Mouse (Mus musculus) embryonic facial prominence, embryonic 13.5 days (tissue): Measurements from ENCODE around the gene Mmaa. TPM values are rescaled to one million over a fixed set of nuclear protein-coding genes. Genes with fewer than 3 reads are reported as not detected.

ENCODE experiments used
- ATAC-seq: fragments of 200-750 bp; cut with Nextera tagmentation; 2 replicates; pipeline ENCODE4 v1.8.0; 2017; ENCODE audit warnings: low read depth; ENCODE audit not compliant: insufficient number of reproducible peaks, insufficient read depth, low FRiP score, low TSS enrichment
- H3K27ac ChIP-seq: fragments of 300-500 bp; sonication (generic); 2 replicates; pipeline ENCODE4 v1.5.1; 2015; ENCODE audit warnings: moderate library complexity, mild to moderate bottlenecking, inconsistent platforms
- H3K27me3 ChIP-seq: fragments of 300-500 bp; sonication (generic); 2 replicates; pipeline ENCODE4 v1.6.1; 2015; ENCODE audit warnings: mild to moderate bottlenecking, inconsistent platforms
- H3K36me3 ChIP-seq: fragments of 300-500 bp; sonication (generic); 2 replicates; pipeline ENCODE4 v1.6.1; 2015; ENCODE audit warnings: mild to moderate bottlenecking, inconsistent platforms
- H3K4me1 ChIP-seq: fragments of 300-500 bp; sonication (generic); 2 replicates; pipeline ENCODE4 v1.6.1; 2015; ENCODE audit warnings: inconsistent platforms
- H3K4me2 ChIP-seq: fragments of 300-500 bp; sonication (generic); 2 replicates; pipeline ENCODE4 v1.6.1; 2015; ENCODE audit warnings: moderate library complexity, mild to moderate bottlenecking, inconsistent platforms
- H3K4me3 ChIP-seq: fragments of 300-500 bp; sonication (generic); 2 replicates; pipeline ENCODE4 v1.5.1; 2015; ENCODE audit warnings: mild to moderate bottlenecking, inconsistent platforms
- H3K9ac ChIP-seq: fragments of 300-500 bp; sonication (generic); 2 replicates; pipeline ENCODE4 v1.6.1; 2015; ENCODE audit warnings: mild to moderate bottlenecking, inconsistent platforms
- H3K9me3 ChIP-seq: fragments of 300-500 bp; sonication (generic); 2 replicates; pipeline ENCODE4 v1.6.1; 2016; ENCODE audit warnings: inconsistent platforms
- WGBS: fragments of 180-500 bp; shearing (Covaris S2); methylation state at CpG from one replicate; pipeline ENCODE4 v1.1.7; 2015; ENCODE audit warnings: mixed read lengths; 5-methylcytosine and 5-hydroxymethylcytosine counted together
- polyA plus RNA-seq: library from polyadenylated mRNA; unstranded; fragments of >200 nt; fragmentation: Nextera tagmentation; extraction: Ambion mirVana; gene quantifications from 2 replicates; pipeline ENCODE4 v1.2.1, GENCODE M21; 2015

Gene Mmaa
- polyA plus RNA-seq, 1 experiment from 2014 or later = 16.2 TPM

DNA sequence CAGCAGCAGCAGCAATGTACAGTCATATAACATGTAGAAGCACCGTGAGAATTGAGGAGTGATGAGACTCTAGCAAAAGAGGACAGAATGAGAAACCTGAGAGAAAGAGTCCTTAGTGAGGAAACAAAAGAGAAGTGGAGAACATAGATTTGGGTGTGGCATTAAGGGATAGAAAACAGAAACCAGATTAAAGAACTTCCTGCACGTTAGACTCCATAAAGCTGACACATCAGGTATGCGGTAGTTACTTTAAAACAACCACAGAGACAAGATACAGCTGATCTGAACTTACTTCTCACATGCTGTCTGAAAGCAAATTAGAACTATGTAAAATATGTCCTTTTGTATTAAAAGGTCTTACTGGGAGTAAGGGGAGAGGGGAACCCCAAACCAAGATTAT lies 8.3 kb downstream of the Mmaa start:
- Histone ChIP-seq H3K9me3 (no peaks in the 10 kb centered on the region), H3K27ac (no peak overlapping the region), H3K4me1 (no peaks in the 10 kb centered on the region), H3K4me3 (no peak overlapping the region), H3K9ac (no peak overlapping the region), H3K36me3 (peaks cover 10% of the 10 kb centered on the region), H3K27me3 (no peaks in the 10 kb centered on the region), H3K4me2 (no peak overlapping the region)
- 80% methylated on average over 3 of the region's 3 CpGs for WGBS
- no peak for ATAC-seq

DNA sequence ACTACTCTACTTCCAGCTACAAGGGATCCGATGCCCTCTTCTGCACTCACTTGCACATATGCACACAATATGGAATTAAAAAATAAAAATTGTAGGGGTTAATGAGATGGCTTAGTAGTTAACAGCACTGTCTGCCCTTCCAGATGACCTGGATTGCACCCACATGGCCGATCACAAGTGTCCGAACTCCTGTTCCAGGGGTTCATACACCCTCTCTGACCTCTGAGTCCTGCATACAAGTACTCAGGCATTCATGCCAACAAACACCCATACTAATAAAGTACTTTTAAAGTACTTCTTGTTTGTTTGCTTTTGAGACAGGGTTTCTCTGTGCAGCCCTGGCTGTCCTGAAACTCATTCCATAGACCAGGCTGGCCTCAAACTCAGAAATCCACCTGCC lies 10.1 kb downstream of the Mmaa start:
- Histone ChIP-seq H3K9ac (no peak overlapping the region), H3K4me3 (no peak overlapping the region), H3K27ac (no peak overlapping the region), H3K27me3 (no peaks in the 10 kb centered on the region), H3K4me2 (no peak overlapping the region), H3K36me3 (peaks cover 21% of the 10 kb centered on the region), H3K4me1 (no peaks in the 10 kb centered on the region), H3K9me3 (no peaks in the 10 kb centered on the region)
- 94% methylated on average over 3 of the region's 3 CpGs for WGBS
- no peak for ATAC-seq

DNA sequence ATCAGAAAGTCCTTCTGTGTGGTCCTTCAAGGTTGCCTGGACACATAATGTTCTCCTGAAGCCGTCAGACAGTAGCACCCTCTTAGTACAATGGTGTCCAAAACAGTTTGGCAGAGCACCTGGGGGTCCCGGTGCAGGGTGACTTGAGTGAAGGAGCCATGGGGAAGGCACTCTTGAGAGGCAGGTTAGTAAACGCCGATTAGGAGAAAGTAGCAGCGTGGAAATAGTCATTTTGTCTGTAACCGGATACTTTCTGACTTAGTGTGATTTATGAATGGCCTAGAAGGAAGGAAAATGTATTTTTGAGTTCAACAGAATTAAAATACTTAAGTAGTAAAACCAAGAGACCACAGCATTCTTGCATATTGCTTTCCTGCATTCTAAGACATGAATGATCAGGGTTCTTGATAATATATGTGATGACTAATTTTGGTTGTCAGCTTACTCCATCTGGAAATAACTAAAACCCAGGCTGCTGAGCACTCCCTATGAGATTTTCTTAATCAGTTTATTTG lies 13.3 kb downstream of the Mmaa start:
- WGBS = 76% methylated on average over 6 of the region's 6 CpGs
- Histone ChIP-seq H3K4me1 (no peaks in the 10 kb centered on the region), H3K4me2 (no peak overlapping the region), H3K36me3 (peaks cover 41% of the 10 kb centered on the region), H3K27ac (no peak overlapping the region), H3K9ac (no peak overlapping the region), H3K9me3 (no peaks in the 10 kb centered on the region), H3K27me3 (no peaks in the 10 kb centered on the region), H3K4me3 (no peak overlapping the region)
- no peak for ATAC-seq

DNA sequence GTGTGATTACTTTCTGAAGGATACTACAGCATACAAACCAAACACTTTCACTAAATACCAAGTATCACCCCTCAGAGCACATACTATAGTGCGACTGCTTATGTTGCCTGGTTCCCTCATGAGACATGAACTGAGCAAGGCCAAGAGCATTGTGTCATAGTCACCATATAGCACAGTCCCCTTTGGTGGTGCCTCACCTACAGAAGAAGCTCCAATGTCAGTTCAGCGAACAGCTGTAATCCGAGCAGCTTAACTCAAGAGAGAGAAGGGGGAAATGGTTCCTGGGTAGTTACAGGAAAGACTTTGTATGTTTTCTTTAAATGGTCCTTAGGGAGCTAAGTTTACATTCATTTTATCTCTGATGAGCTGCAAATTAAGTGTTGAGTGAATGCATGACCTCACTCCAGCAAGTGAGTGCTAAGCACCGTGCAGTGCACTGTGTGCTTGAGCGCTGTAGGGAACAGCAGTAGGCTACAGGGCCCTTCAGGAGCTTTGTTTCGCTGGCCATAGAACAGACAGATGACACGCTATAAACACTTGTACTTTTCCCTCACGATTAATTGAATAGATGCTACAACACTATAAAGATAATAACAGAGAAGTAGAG lies 17.4 kb downstream of the Mmaa start:
- H3K27me3 ChIP-seq = no peaks in the 10 kb centered on the region
- H3K36me3 ChIP-seq = peaks cover 59% of the 10 kb centered on the region
- no peak overlapping the region for H3K4me2 ChIP-seq
- H3K4me3 ChIP-seq = no peak overlapping the region
- H3K27ac ChIP-seq = no peak overlapping the region
- ATAC-seq = no peak
- H3K4me1 ChIP-seq = no peaks in the 10 kb centered on the region
- H3K9ac ChIP-seq = no peak overlapping the region
- no peaks in the 10 kb centered on the region for H3K9me3 ChIP-seq
- WGBS = 76% methylated on average over 8 of the region's 8 CpGs

- H3K4me1 ChIP-seq = no peaks in the 10 kb centered on the region
- H3K36me3 ChIP-seq = peaks cover 71% of the 10 kb centered on the region
- H3K4me3 ChIP-seq = no peak overlapping the region
- H3K4me2 ChIP-seq = no peak overlapping the region
- no peaks in the 10 kb centered on the region for H3K9me3 ChIP-seq
- 91% methylated on average over 10 of the region's 10 CpGs for WGBS
- H3K27ac ChIP-seq = no peak overlapping the region
- ATAC-seq = no peak
- no peak overlapping the region for H3K9ac ChIP-seq
- H3K27me3 ChIP-seq = no peaks in the 10 kb centered on the region
Measured at GRCm38 (mm10) chr8:79274940-79275339, 19.8 kb downstream of the Mmaa start.

DNA sequence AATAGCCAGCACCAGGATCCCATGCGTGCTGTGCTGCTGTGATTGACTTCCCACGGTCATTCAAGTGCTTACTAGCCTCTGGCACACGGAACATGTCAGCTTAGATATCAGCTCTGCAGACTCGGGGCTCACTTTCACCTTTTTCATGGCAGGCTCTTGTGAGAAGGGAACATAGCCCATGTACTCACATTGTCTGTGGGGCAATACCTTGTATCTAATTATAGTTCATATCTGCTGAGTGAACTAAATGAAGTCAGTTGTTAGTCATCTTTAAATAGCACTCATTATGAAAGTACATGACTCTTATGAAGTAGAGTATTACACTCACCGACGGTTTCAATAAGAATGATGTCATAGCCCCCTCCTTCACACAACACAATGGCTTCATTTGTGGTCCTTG lies 21.0 kb downstream of the Mmaa start:
- WGBS = 93% methylated on average over 6 of the region's 6 CpGs
- Histone ChIP-seq H3K4me3 (no peak overlapping the region), H3K4me1 (no peaks in the 10 kb centered on the region), H3K36me3 (peaks cover 74% of the 10 kb centered on the region), H3K9me3 (no peaks in the 10 kb centered on the region), H3K4me2 (no peak overlapping the region), H3K27me3 (no peaks in the 10 kb centered on the region), H3K9ac (no peak overlapping the region), H3K27ac (no peak overlapping the region)
- ATAC-seq = no peak

DNA sequence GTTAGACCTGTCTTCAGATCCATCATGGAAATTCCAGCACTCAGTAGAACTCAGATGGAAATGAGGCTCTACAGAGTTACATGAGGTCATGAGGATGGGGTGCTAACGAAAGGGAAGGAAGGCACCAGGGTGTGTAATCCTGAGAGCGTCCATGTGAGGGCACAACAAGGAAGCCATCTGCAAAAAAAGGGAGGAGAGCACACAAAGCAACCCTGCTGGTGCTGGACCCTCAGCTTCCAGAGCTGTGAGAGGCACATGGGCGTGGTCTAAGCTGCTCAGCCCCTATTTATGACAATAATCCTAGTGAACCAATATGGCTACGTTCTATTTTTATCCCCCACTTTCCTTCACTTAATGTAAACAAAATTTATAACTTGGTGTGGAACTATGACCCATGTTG lies 22.1 kb downstream of the Mmaa start:
- no peak overlapping the region for H3K27ac ChIP-seq
- H3K4me1 ChIP-seq = no peaks in the 10 kb centered on the region
- peaks cover 76% of the 10 kb centered on the region for H3K36me3 ChIP-seq
- WGBS = 82% methylated on average over 4 of the region's 4 CpGs
- no peak overlapping the region for H3K9ac ChIP-seq
- no peak overlapping the region for H3K4me3 ChIP-seq
- H3K4me2 ChIP-seq = no peak overlapping the region
- H3K27me3 ChIP-seq = no peaks in the 10 kb centered on the region
- no peaks in the 10 kb centered on the region for H3K9me3 ChIP-seq
- no peak for ATAC-seq

DNA sequence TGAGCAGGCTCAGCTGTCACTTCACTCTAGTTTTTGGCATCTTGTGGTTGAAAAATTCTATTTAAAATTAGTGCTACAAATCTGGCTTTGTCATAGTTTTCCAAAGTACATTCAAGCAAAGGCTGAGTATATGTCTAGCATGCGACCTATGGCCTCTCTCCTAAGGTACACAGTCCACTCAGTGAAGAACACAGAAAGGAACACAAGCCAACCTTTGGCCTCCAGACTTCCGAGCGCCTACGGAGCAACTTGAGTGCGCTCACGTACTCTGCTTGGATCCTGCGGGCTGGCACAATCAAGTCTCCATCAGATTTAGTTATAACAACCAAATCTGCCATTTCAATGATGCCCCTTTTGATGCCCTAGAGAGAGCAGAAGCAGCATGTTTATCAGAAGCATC lies 25.8 kb downstream of the Mmaa start:
- 94% methylated on average over 7 of the region's 7 CpGs for WGBS
- Histone ChIP-seq H3K9me3 (no peaks in the 10 kb centered on the region), H3K4me3 (no peak overlapping the region), H3K9ac (no peak overlapping the region), H3K27me3 (no peaks in the 10 kb centered on the region), H3K4me2 (no peak overlapping the region), H3K4me1 (no peaks in the 10 kb centered on the region), H3K36me3 (peaks cover 68% of the 10 kb centered on the region), H3K27ac (no peak overlapping the region)
- no peak for ATAC-seq

GRCm38 (mm10) chr8:79261920-79262319 lies 32.8 kb downstream of the Mmaa start:
- H3K4me3 ChIP-seq = no peak overlapping the region
- peaks cover 4% of the 10 kb centered on the region; the same call in 1 of the 2 replicates for H3K36me3 ChIP-seq
- ATAC-seq = no peak
- H3K9me3 ChIP-seq = peaks cover 5% of the 10 kb centered on the region
- H3K4me1 ChIP-seq = no peaks in the 10 kb centered on the region
- WGBS = 80% methylated on average over 5 of the region's 5 CpGs
- no peak overlapping the region for H3K9ac ChIP-seq
- H3K27ac ChIP-seq = no peak overlapping the region
- no peak overlapping the region for H3K4me2 ChIP-seq
- H3K27me3 ChIP-seq = no peaks in the 10 kb centered on the region

DNA sequence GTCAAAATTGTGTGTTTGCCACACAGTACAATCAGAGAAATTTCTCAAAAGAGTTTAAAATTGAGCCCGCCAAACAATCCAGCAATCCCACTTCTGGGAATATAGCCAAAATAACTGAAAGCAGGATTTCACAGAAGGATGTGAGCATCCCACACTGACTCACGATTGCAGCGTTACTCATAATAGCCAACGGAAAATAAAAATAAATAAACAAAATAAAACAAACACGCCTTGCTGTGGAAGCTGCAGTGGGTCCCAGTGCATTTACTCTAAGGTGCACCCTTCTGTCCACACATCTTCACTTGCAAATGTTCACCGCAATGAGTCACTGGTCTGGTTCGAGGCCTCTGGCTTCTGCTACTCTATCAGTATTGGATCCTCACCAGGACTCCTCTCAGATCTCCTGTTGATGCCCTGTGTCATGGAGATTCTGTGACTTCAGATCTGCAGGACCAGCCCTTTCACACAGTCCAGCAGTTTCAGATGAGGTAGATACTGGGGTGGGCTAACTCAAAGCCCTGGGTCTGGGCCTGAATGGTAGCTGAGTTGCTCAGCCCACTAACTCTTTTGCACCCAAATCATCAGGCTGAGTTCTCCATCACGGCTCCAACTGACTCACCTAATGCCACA lies 38.5 kb downstream of the Mmaa start:
- Histone ChIP-seq H3K27me3 (no peaks in the 10 kb centered on the region), H3K9me3 (no peaks in the 10 kb centered on the region), H3K4me2 (no peak overlapping the region), H3K4me1 (peaks cover 10% of the 10 kb centered on the region; the same call in 1 of the 2 replicates), H3K36me3 (no peaks in the 10 kb centered on the region), H3K27ac (no peak overlapping the region), H3K4me3 (no peak overlapping the region), H3K9ac (no peak overlapping the region)
- 63% methylated on average over 8 of the region's 8 CpGs for WGBS
- no peak for ATAC-seq

DNA sequence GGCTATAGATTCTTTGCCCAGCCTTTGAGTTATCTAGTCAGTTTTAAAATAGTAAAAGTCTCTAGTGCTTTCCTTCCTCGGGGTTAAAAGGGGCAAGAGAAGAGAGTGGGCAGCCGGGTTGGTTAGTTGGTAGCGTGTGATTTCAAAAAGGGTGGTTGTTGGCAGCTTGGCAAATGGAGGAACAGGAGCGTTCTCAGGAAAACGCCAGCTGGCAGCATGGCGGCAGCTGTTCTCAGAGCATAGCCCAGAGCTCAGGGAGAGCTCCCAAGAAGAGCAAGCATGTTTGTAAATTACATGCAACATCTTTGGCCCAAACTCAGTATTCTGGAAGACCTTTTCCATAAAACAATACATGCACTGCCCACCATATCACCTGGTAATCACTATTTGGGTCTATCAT lies 41.0 kb downstream of the Mmaa start:
- Histone ChIP-seq H3K36me3 (no peaks in the 10 kb centered on the region), H3K9ac (no peak overlapping the region), H3K4me3 (no peak overlapping the region), H3K27me3 (no peaks in the 10 kb centered on the region), H3K9me3 (no peaks in the 10 kb centered on the region), H3K4me1 (peaks cover 10% of the 10 kb centered on the region; the same call in 1 of the 2 replicates), H3K4me2 (no peak overlapping the region), H3K27ac (no peak overlapping the region)
- no peak for ATAC-seq
- WGBS = 87% methylated on average over 6 of the region's 6 CpGs

- Histone ChIP-seq H3K4me2 (no peak within 1 kb of the TSS), H3K4me3 (no peak within 1 kb of the TSS), H3K9me3 (no peaks in the 10 kb centered on the region), H3K27ac (no peak within 1 kb of the TSS), H3K4me1 (no peaks in the 10 kb centered on the region), H3K27me3 (no peaks in the 10 kb centered on the region), H3K36me3 (no peaks in the 10 kb centered on the region), H3K9ac (no peak within 1 kb of the TSS)
- WGBS = 94% methylated on average over 6 of the region's 6 CpGs
- ATAC-seq = no peak
Measured at GRCm38 (mm10) chr8:79248470-79248869, 46.3 kb downstream of the Mmaa start, which contains the start of gene 1700011L22Rik. TSS of gene 1700011L22Rik (minus strand) at chr8:79248570.
